Mouse (Mus musculus) erythroblast, embryonic 14.5 days (primary cell): ENCODE data around the gene Esf1.

Source experiments
- GATA1 ChIP-seq: IDR thresholded peaks from 2 replicates; pipeline ENCODE4 v1.6.1; 2012; ENCODE audit warnings: low read length, inconsistent platforms, mixed read lengths
- TAL1 ChIP-seq: IDR thresholded peaks from 3 replicates; pipeline ENCODE4 v1.6.1; 2012; ENCODE audit warnings: low read length, inconsistent platforms, mixed read lengths

GRCm38 (mm10) chr2:140075150-140075549, 95.2 kb downstream of the Esf1 start:
- no peak for TF ChIP-seq TAL1
- TF ChIP-seq GATA1: no peak
